Mouse (Mus musculus) embryonic fibroblast, embryonic 13.5 days (primary cell): ENCODE measurements around the gene Msi2. TPM values are rescaled to one million over a fixed set of nuclear protein-coding genes. Genes with fewer than 3 reads are reported as not detected.

ENCODE experiments used
- H3K27ac ChIP-seq: 2 replicates; pipeline ENCODE4 v1.5.1; 2012; ENCODE audit warnings: low read length, control low read depth, inconsistent platforms; ENCODE audit not compliant: insufficient read depth
- H3K4me1 ChIP-seq: 2 replicates; pipeline ENCODE4 v1.6.1; 2011; ENCODE audit warnings: low read length; ENCODE audit not compliant: control insufficient read depth, insufficient read depth
- H3K4me3 ChIP-seq: 2 replicates; pipeline ENCODE4 v1.5.1; 2011; ENCODE audit warnings: mild to moderate bottlenecking, control low read depth, low read length; ENCODE audit not compliant: insufficient read depth
- CTCF ChIP-seq: IDR thresholded peaks from 2 replicates; pipeline ENCODE4 v1.5.1; 2011; ENCODE audit warnings: mild to moderate bottlenecking, control low read depth, low read length, moderate library complexity, borderline replicate concordance; ENCODE audit not compliant: insufficient read depth
- POLR2A ChIP-seq: IDR thresholded peaks from 2 replicates; pipeline ENCODE4 v1.6.1; 2011; ENCODE audit warnings: low read depth, mild to moderate bottlenecking, control low read depth, low read length, moderate library complexity
- polyA plus RNA-seq: library from polyadenylated mRNA; stranded (reverse); fragments of >200 nt; gene quantifications from 2 replicates; pipeline ENCODE4 v1.2.4, GENCODE M21; 2011; ENCODE audit warnings: low read depth; ENCODE audit not compliant: missing spikeins, insufficient read length

The Msi2 gene
- polyA plus RNA-seq, 1 experiment: 44.9 TPM

DNA sequence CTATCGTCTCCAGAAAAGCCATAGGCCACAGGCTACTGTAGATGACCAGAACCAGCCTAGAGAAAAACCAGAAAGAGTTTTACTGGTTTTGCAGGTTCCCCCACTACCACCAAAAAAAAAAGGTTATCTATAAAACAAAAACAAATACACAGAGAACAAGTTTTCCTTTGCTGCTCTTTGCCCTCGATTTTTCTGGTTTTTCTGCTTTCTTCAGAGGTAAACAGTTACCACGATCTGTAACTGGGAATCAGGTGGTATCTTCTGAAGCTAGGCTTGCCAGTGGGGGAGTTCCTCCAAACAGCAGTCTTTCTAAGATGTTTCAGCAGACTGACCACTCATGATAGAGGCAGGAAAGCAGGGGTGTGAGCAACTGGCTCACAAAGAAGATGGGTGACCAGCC lies 89.6 kb downstream of the Msi2 start:
- no peak for TF ChIP-seq POLR2A
- TF ChIP-seq CTCF: no peak
- no peak overlapping the region for H3K27ac ChIP-seq
- no peaks in the 10 kb centered on the region for H3K4me1 ChIP-seq
- no peak overlapping the region for H3K4me3 ChIP-seq

- Histone ChIP-seq H3K27ac (no peak overlapping the region), H3K4me1 (no peaks in the 10 kb centered on the region), H3K4me3 (no peak overlapping the region)
- TF ChIP-seq CTCF (no peak), POLR2A (no peak)
Observed at GRCm38 (mm10) chr11:88627327-88627726, 91.0 kb downstream of the Msi2 start.

GRCm38 (mm10) chr11:88626576-88626975 lies 91.7 kb downstream of the Msi2 start:
- no peak for TF ChIP-seq POLR2A
- no peak for TF ChIP-seq CTCF
- Histone ChIP-seq H3K27ac (no peak overlapping the region), H3K4me3 (no peak overlapping the region), H3K4me1 (no peaks in the 10 kb centered on the region)

DNA sequence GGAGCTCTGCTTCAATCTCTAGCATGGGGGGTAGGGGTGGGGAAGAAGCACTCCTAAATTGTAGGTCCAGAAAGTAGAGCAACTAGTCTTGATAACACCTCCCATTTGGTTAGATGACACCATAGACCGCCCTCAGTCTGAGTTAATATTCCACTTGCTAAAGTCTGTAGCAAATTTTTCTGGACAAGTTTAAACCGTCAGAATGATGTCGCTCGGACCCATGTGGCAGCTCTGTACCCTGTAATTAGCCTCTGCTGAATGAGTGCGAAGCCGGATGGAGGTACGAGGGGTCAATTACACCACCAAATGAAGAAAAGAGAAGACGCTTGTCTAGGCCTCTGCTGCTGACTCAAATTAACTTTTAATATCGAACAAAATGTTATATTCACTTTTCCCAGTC lies 92.3 kb downstream of the Msi2 start:
- Histone ChIP-seq H3K4me1 (no peaks in the 10 kb centered on the region), H3K4me3 (no peak overlapping the region), H3K27ac (no peak overlapping the region)
- no peak for TF ChIP-seq POLR2A
- TF ChIP-seq CTCF: no peak

GRCm38 (mm10) chr11:88625063-88625462 lies 93.2 kb downstream of the Msi2 start:
- H3K27ac ChIP-seq: no peak overlapping the region
- no peak overlapping the region for H3K4me3 ChIP-seq
- no peak for TF ChIP-seq CTCF
- no peak for TF ChIP-seq POLR2A
- H3K4me1 ChIP-seq: peaks cover 6% of the 10 kb centered on the region; the same call in 1 of the 2 replicates

- TF ChIP-seq POLR2A: no peak
- no peak overlapping the region for H3K27ac ChIP-seq
- H3K4me1 ChIP-seq: peaks cover 7% of the 10 kb centered on the region; the same call in 1 of the 2 replicates
- H3K4me3 ChIP-seq: no peak overlapping the region
Observed at GRCm38 (mm10) chr11:88624627-88625026, 93.7 kb downstream of the Msi2 start.

DNA sequence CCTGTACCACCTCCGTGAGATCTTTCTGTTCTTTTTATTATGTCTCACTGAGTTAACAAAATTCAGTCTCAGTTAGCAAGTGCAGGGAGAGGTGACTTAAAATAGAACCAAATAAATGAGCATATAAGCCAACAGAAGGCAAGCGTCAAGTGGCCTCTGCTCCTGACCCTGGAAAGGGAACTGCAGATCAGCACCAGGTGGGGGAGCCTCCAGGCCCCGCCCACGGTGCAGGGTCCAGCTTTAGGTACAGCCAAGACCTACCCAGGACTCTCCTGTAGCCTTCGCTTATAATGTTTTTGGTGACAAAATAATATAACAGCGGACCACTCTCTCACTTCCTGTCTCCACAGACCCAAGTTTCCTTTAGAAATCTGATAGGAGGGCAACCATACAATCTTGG lies 94.6 kb downstream of the Msi2 start:
- no peak for TF ChIP-seq POLR2A
- TF ChIP-seq CTCF: no peak
- Histone ChIP-seq H3K27ac (no peak overlapping the region), H3K4me3 (no peak overlapping the region), H3K4me1 (peaks cover 12% of the 10 kb centered on the region; the same call in 1 of the 2 replicates)

DNA sequence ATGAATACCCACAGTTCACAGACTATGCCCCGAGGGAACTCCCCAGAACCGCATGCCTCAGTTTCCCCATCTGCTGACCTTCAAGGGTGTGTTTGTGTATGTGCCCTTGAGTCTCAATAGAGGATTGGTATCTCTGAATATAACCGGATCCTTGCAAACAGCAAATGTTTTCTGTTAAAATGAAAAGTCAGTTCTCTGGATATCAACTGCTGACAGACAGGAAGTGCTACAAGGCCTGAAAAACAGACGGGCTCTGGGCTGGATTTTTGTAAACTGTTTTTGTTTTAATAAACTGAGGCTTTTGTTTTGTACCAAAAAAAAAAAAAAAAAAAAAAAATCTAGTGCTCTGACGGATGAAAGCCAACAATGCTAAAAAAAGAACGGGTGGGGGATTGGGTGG lies 95.8 kb downstream of the Msi2 start:
- Histone ChIP-seq H3K27ac (no peak overlapping the region), H3K4me1 (peaks cover 12% of the 10 kb centered on the region; the same call in 1 of the 2 replicates), H3K4me3 (no peak overlapping the region)
- TF ChIP-seq CTCF (no peak), POLR2A (no peak)

DNA sequence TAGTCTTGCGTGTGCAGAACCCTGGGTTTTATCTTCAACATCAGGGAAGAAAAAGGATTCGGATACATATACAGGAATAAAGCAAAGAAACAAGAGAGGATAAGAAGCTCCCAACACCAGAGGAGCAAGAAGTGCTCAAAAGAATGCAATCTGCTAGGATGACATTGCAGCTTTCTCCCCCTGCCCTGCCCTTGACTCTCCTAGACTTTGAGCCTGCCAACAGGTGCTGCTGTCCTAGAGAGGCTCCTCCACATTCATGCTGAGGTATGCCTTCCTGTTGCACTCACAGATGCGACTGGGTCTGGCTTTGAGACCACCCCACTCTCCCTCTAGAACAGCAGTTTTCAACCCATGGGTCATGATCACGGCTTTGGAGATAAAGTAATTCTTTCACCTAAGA lies 96.5 kb downstream of the Msi2 start:
- H3K27ac ChIP-seq: no peak overlapping the region
- TF ChIP-seq POLR2A (no peak), CTCF (no peak)
- peaks cover 12% of the 10 kb centered on the region; the same call in 1 of the 2 replicates for H3K4me1 ChIP-seq
- H3K4me3 ChIP-seq: no peak overlapping the region

DNA sequence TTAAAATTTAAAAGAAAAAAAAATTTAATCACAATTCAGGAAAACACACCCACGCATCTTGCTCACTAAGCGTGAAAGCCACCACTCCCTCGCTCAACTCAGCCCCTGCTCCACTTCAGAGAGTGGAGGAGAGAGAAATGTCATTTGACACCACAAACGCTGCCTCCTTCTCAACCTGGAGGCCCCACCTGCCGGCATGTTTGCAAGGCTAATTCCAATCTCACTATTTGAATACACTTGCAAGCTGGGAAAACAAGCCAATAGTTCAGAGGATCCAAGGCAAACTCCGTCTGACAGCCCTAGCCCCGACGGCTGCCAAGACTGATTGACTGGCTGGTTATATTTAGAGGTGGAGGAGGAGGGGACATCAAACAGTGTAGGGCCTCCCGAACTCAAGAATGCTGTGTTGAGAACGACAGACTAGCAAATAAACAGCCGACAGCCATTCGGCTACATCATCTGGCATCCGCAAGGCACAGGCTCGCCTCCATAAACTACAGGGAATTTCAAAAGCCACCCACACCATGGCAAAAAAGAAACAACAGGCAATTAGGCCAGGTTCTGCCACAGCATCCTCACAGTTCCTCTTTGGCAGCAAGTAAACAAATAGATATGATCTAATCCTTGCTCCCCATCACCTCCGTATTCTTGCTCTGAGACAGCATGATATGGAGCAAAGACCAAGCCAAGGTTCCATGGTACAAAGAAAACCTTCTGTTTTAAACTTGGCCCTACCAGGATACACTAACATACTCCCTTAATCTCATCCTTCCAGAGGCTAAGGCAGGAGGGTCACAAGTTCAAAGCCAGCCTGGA lies 97.9 kb downstream of the Msi2 start:
- Histone ChIP-seq H3K4me3 (no peak overlapping the region), H3K27ac (no peak overlapping the region), H3K4me1 (peaks cover 12% of the 10 kb centered on the region; the same call in 1 of the 2 replicates)
- TF ChIP-seq CTCF: no peak
- no peak for TF ChIP-seq POLR2A
